Mouse (Mus musculus) spleen, embryonic (tissue): Measurements from ENCODE around the gene Fahd1.

ENCODE experiments used
- CTCF ChIA-PET: fragments of 350-600 bp; sonication (Branson Sonifier 250); formaldehyde crosslinking; loops from one replicate; lab custom pipeline; 2022; lab: Charles Lee

The Fahd1 gene

DNA sequence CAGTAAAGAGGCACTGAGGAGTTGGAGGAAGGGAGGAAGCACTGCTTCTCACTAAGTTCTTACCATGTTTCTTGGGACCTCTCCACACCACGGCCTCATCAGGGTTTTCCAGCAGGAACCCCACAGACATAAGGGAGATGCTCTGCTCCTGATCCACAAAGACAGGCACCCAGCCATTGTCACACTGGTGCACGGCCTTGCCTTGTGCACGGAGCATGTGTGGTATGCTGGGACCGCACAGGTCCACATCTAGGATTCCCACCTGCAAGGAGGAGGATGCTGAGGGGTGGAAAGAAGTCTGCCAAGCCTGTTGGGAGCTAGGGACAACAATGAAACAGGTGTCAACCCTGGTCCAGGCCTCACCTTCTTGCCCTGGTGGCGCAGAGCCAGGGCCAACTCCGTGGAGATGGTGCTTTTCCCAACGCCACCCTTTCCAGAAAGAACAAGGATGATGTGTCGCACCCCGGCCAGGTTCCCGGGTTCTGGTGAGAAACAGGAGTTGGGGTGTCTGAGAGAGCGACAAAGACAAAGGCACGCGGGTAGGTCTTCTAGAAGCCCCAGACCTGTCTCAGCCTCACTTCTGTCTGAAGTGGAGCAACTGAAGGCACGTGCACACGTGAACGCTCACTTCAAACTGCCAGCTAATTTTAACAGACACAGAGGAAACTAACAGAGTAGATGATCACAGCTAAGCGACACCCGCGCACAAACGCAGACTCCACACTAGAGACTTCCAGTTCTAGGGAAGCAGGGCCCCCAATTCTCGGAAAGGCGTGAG is 35.4 kb upstream of the Fahd1 start:
- CTCF ChIA-PET, result no interaction called here

DNA sequence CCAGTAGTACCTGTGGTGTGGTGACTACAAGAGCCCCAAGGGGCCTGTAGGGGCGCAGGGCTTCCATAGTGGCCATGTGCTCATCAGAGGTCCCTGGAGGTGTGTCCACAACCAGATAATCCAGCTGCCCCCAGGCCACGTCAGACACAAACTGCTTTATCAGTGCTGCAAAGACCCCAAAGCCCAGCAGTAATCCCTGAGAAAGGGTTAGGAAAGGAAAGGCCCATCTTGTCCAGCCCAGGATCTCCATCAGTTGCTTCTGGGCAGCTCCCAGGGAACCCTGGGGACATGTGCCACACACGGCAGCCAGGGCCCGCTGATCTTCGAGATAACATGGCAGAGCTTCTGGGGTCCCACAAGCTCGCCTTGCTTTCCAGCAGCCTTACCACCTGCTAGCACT is 34.2 kb upstream of the Fahd1 start:
- CTCF ChIA-PET, result no interaction called here

DNA sequence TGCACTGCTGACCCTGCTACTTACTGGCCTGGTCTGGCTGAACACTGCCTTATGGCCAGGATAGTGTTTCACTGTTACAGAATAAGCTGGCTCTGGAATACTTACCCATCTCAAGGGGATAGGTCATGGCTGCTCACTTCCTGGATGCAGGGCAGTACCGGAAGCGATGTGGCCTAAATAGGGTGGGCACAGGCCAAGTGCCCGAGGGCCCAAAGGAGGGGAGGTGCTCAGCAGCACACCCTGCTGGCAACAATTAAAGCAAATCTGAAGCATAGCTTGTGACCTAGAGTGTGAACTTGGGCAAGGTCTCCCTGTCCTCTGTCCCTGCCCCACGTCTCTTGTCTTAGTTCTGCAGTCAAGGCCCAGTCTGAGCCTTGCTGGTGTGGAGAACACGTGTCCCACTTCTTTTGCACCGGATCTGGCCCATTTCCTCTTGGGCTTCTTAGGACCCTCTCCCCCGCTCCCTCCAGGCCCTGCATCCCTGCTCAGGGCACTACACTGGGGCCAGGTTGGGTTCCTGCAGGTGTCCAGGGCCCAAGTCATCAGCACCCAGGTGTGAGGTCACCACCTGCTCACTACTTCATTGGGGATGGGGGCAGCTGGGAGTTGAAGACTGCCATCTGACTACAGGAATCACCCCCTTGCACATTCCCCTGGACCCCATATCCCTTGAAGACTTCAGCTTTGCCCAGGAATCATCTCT is 31.7 kb upstream of the Fahd1 start:
- CTCF ChIA-PET, result interaction anchor here (0.6 kb wide), 1 partner anchor 31 kb away, joined by 4 read pairs; no protein-coding TSS in a partner anchor

- CTCF ChIA-PET, result no interaction called here
Measured at GRCm38 (mm10) chr17:24878531-24878930, 28.4 kb upstream of the Fahd1 start.

DNA sequence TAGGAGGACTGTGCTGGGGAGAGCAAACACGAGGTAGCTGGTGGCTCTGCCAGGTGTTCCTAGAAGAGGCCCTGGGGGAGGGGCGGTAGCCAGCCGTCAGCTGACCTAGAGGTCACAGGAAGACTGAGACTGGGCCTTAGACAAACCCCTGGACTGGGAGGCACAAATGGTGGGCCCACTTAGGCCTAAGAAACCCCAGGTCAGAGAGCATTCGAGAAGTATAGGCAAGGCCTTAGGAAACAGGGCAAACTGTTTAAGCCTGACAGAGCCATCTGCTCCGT is 27.9 kb upstream of the Fahd1 start:
- CTCF ChIA-PET, result no interaction called here

DNA sequence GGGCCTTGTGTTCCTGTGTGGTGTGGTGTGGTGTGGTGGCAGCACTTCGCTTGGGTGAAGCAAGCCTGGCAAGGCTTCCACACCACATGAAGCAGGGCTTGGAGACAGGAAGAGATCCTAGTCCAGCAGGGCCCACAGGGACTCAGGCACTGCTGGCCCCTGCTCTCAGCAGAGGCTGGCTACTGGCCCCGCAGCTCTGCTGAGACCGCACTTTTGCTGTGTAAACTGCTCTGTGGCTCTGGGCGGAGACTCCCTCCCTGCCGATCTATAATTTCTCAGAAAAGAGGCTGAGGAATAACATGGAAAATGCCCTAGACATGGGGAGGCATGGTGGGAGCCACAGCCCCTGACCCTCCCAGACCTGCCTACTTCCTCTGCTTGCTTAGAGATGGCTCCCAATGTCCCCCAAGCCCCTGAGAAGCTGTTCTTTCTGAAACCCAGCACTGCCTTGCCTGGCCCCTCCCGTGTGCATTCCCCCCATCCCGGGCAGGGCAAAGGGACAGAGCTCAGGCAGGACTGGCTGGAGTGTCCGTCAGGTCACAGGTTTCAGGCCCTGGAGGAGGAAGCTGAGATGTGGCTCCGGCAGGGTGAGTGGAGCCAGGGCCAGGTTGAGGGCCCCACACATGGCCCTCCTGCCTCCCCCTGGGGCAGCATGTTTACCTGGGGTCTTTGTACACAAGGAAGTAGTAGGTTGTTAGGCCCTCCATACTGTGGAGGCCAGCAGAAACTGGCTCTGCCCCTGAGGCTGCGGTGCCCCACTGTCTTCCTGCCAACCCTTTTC is 27.4 kb upstream of the Fahd1 start:
- CTCF ChIA-PET, result no interaction called here

DNA sequence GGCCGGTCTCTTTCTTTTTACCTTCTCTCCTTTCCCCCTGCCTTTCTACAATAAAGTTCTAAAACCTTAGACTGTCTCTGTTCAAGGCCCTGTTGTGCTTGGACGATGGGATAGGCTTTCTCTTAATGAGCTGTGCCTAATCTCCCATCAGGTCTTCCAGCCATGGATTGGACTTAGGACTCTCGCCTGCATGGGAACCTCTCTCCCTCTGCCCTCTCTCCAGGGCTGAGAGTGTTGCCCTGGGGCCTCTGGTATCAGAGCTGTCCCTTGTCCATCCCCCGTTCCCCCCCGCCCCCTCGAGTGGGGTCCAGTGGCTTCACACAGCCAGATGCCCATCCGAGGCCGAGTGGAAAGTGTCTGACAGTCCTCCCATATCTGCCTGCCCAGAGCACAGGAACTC is 24.8 kb upstream of the Fahd1 start:
- CTCF ChIA-PET, result no interaction called here

GRCm38 (mm10) chr17:24874405-24874745 is 24.2 kb upstream of the Fahd1 start:
- CTCF ChIA-PET, result no interaction called here

GRCm38 (mm10) chr17:24873695-24874404 is 23.7 kb upstream of the Fahd1 start:
- CTCF ChIA-PET, result no interaction called here

DNA sequence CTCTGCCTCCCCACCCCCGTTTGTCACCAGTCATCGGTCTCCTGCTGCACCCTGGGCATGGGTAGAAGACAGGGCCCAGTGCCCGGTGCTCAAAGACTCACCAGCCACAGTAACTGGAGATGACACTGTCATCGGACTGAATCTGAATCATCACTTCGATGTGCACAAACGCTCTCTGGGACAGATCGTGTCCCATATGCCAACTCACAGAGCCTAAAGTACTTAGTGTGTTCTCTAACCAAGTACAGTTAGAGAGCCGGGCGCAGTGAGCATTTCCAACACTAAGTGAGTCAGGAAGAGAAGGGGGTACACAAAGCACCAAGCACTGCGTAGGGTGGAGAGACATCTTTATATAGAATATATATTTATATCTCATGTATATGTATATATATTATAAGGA is 17.8 kb upstream of the Fahd1 start:
- CTCF ChIA-PET, result no interaction called here

- CTCF ChIA-PET, result no interaction called here
Measured at GRCm38 (mm10) chr17:24865776-24866175, 15.6 kb upstream of the Fahd1 start, which contains the start of gene Igfals. Gene Igfals (plus strand): TSS chr17:24865997.

GRCm38 (mm10) chr17:24861785-24862184 is 11.6 kb upstream of the Fahd1 start:
- CTCF ChIA-PET, result no interaction called here

DNA sequence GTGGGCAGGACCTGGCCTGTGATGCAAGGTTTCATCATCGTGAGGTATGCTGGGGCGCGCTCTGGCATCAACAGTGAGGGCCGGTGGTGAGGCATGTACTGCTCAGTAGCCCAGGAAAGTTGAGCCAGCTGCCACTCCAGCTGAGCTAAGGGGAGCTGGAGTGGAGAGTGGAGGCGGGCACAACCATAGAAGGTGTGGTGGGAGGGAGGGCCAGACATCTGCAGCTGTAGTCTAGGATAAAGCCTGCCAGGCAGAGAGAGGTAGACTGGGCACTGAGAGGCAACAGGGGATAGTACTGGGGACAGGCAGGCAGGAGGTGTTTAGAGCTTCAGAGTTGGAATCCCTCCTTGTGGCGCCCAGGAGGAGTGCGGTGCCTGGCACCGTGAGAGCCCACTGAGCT is 9.9 kb upstream of the Fahd1 start:
- CTCF ChIA-PET, result no interaction called here

- CTCF ChIA-PET, result no interaction called here
Measured at GRCm38 (mm10) chr17:24858967-24859366, 8.8 kb upstream of the Fahd1 start.

GRCm38 (mm10) chr17:24857831-24858470 is 7.8 kb upstream of the Fahd1 start:
- CTCF ChIA-PET, result no interaction called here

- CTCF ChIA-PET, result no interaction called here
Measured at GRCm38 (mm10) chr17:24856589-24856988, 6.4 kb upstream of the Fahd1 start.

DNA sequence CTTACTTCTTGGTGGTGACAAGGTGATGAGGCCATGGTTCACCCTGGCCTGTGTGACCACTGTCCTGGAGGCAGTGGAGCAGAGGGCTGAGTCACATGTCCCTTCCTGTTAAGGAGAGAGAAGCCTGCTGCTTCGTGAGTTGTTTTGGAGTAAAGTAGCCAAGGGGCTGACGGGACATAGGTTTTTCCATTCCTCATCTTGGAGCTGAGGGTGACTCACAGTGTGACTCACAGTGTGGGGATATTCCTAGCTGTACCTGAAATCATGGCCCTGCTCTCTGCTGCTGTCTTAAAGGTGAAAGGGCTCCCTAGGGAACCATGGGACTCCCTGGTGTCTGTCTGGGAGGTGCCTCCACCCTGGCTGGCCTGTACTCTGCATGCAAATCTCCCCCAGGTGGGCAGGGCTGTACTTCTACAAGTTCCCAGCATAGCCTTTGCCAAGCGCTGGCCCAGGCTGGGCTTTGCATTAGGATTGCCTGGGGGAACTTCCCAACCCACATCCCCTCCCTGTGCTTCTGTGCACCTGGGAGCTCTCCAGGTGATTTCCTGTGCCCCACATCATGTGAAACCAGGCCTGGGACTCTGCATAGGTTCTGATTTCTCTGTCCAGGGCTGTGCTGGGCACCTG is 5.8 kb upstream of the Fahd1 start:
- CTCF ChIA-PET, result no interaction called here

GRCm38 (mm10) chr17:24851381-24852125 is 1.4 kb upstream of the Fahd1 start:
- CTCF ChIA-PET, result interaction anchor here (1.1 kb wide), 1 partner anchor 31 kb away, joined by 4 read pairs; no protein-coding TSS in a partner anchor

DNA sequence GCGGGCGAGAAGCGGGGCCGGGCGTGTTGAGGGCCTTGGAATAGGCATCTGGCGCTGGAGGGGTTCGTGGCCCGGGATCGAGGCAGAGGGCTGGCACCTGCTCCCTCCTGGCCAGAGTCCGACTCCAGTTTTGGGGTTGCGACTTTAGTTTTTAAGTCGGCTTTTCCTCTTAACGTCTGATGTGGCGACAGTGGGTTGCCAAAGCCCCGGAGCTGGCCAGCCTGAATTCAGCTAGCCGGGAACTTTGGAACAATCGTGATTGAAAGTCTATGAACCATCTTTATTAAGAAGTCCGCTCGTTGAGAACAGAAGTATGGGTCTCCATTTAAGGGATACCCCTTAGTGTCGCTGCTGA is 586 bp upstream of the Fahd1 start:
- CTCF ChIA-PET, result interaction anchor here (1.1 kb wide), 1 partner anchor 31 kb away, joined by 4 read pairs; no protein-coding TSS in a partner anchor

- CTCF ChIA-PET, result no interaction called here
Measured at GRCm38 (mm10) chr17:24849733-24850064, 465 bp downstream of the Fahd1 start.
